Mouse (Mus musculus) frontal cortex, postnatal 14 days (tissue): ENCODE measurements around the gene Cldn7.
A peak's percentile ranks its signal among the peaks of the same experiment; 100 is the strongest.
"Not testable (repeated sequence)": the region's sequence is repeated elsewhere in the genome, so short reads cannot be mapped to it uniquely, and the experiment has no call there.

Experiments used
- DNase-seq, 2 experiments: peaks; one replicate each; pipeline ENCODE4 v3.0.0; 2022; ENCODE audit warnings: low spot score in 2 of 2

Gene Cldn7

GRCm38 (mm10) chr11:69953267-69953915, 11.2 kb upstream of the Cldn7 start:
- no peak for DNase-seq

DNA sequence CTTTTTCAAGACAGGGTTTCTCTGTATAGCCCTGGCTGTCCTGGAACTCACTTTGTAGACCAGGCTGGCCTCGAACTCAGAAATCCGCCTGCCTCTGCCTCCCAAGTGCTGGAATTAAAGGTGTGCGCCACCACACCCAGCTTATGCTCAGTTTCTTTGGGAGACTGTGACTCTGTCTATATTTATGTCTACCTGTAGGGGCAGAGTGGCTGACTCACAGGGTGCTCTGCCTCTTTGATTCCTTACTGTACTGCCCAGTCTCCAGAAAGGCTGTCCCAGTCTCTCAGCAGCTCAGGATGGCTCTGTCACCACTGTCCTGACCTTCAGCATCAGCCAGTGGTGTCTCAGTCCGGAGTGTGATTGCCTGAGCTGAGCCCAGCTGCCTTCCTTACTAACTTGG, 9.0 kb upstream of the Cldn7 start:
- DNase-seq: not testable (repeated sequence)

DNA sequence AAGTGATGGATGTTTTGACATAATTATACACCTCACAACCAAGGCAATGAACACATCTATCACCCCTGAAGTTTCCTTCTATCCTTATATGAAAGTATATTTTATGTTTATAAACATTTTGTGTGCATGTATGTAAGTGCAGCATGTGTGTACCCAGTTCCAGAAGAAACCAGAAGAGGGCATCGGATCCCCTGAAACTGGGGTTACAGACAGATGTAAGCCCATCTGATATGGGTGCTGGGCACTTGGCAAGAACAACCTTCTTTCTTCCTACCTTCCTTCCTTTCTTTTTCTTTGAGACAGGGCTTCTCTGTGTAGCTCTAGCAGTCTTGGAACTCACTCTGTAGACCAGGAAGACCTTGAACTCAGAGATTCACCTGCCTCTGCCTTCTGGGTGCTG, 8.4 kb upstream of the Cldn7 start:
- no peak for DNase-seq

DNA sequence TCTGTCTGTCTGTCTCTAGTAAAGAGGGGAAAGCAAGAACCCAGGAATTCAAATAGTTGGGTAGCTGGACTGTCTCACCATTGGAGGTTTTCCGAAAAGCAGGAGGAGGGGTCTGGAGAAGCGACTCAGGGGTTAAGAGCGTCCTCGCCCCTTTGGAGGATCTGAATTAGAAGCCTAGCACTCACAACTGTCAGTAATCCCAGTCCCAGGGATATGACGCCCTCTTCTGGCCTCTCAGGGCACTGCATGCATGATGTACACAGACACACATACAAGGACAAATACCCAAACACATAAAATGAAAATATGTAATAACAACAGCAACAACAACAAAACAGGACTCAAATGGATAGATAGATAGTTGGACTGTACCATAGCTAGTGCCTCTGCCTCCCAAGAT, 4.0 kb upstream of the Cldn7 start:
- no peak for DNase-seq

GRCm38 (mm10) chr11:69961841-69962240, 2.7 kb upstream of the Cldn7 start:
- no peak for DNase-seq

DNA sequence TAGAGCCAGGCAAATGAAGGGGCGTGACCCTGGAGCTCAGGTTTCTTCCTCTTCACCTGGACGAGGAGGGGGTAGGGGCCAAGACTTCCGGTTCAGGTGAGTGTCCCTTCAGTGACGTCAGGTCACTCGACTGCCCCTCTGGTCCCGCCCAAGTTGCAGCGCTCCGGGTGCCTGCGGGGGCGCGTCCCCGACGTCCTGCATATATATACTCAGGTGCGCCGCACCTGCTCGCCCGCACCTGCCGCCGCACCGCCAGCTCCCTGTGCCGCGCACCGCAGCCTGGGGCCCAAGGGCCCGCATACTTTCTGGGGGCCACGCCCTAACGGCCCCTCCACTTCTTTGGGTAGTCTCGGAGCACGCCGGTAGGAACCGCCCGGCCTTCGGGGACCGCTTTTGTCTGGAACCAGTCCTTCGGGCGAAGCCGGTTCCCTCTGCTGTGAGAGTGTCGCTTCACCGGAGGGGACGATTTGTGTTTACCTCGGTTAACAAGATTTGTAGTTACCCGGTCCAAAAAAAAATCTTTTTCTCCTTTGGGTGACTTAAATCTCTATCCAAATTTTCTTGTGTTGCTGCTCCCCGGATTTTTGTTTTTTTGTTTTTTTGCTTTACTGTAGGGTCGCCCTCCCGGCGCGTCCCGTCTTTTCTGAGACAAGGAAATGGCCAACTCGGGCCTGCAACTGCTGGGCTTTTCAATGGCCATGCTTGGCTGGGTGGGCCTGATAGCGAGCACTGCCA, 859 bp downstream of the Cldn7 start:
- DNase-seq: no peak

- DNase-seq: no peak
These were observed 1.7 kb downstream of the Cldn7 start for GRCm38 (mm10) chr11:69966006-69966859.

DNA sequence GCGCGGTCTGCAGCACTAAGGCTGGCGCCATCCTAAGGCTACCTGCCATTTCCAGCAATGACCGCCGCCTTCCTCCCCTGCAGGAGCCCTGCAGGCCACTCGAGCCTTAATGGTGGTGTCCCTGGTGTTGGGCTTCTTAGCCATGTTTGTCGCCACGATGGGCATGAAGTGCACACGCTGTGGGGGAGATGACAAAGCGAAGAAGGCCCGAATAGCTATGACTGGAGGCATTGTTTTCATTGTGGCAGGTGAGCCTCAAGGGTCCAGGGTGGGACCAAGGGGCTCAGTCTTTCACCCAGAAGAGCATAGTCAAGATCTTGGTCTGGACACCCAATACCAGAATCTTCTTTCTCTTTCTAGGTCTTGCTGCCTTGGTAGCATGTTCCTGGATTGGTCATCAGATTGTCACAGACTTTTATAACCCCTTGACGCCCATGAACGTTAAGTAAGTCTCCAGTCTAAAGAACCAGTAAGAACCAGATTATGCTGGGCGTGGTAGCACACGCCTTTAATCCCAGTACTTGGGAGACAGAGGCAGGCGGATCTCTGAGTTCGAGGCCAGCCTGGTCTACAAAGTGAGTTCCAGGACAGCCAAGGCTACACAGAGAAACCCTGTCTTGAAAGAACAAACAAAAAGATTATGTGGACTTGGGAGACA, 2.4 kb downstream of the Cldn7 start:
- DNase-seq: no peak

DNA sequence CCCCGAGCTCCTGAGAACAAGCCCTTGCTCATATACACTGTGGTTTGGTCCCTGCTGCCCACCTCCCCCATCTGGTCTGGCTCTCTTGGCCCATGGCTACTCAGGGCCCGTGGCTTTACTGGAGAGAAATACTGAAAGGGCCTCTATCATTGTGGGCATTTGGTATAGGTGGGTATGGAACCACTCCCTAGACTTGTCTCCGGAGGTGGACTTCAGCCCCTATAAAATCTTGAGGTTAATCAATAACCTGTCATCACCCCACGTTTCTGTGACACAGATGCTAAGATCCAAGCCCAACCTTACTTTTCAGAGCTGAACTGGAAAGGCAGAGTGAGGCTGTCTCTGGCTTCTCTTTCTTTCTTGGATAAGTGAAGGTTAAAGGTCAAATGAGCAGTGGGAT, 4.2 kb downstream of the Cldn7 start:
- DNase-seq: no peak

DNA sequence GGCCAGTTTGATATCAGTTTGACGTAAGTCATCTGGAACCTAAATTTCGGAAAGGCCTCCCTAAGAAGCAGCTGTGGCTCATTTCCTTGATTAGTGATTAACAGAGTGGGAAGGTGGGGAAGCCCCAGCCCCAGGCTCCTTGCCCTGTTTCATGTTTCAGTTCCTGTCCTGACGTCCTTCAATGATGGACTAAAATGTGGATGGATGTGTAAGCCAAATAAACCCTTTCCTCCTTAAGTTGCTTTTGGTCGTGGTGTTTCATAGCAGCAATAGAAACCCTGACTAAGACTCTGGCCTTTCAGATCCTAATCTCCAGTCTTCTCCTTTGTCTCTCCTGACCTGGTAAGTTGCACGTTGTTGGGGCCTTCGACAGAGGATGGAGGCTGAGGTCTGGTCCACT, 5.6 kb downstream of the Cldn7 start:
- no peak for DNase-seq

DNA sequence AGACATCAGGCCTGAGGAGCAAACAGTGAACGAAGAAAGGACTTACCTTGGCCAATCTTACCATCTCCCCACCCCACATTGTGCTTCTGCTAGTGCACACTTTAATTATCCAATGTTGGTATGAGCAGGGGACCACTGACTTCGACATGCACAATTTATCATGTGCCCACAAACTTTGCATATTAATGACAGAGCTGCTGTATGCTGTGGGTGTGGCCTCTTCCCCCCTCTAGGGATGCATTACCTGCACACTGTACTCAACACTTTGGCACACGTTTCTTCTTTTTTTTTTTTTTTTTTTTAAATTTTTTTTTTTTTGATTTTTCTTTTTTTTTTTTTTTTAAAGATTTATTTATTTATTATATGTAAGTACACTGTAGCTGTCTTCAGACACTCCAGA, 6.2 kb downstream of the Cldn7 start:
- no peak for DNase-seq

DNA sequence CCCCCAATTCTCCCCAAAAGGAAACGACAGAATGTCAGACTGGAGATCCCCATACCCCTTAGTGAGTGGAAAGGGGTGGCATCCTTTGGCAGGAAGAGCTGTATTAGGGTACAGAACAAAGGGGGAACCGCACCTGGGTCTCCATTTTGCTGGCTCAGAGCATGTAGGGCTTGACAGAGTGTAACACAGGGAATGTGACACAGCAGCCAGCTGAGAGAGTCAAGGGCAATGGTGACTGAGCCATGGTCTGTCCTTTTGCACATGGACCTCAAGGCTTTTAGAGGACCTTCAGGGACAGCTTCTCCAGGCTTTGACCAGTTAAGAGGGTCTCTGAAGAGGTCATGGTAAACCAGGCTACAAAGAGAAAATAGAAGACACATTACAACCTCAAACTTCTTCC, 10.3 kb downstream of the Cldn7 start:
- DNase-seq: no peak

DNA sequence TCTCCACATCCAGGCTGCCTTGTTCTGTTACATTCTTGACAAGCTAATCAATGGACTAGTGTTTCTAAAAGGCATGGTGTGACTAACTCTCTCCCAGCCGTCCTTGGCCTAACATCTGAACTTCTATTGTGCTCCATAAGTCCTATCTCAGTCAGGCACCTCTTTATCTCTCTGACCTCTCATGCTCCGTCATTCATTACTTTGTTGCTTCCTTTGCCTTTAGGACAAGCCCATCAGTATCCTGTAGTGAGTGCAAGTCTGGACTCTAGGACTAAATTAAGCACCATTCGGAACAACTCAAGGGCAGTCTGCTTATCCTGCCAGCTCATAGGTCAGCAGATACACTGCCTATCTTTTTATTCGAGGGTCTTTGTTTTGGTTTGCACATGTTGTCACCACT, 11.7 kb downstream of the Cldn7 start:
- DNase-seq: no peak

DNA sequence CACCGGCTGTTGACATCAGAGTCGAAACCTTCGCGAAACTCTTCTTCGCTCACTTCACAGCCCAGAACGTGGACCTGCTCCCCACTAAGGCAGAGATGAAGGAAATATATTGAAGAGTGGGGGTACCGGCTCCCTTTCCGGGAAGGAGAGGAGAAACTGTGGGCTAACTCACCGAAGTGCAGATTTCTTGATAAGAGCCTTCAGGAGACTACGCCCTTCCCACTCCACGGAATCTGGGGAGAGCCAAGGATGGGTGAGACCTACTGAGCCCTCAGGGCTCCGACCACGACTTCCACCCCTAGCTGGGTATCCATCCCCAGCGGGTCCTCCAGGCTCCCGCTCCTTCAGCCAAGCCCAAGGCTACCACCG, 15.2 kb downstream of the Cldn7 start:
- no peak for DNase-seq

GRCm38 (mm10) chr11:69980196-69981140, 15.9 kb downstream of the Cldn7 start:
- peak; percentile 99 for DNase-seq

GRCm38 (mm10) chr11:69981141-69981762, 16.7 kb downstream of the Cldn7 start, which contains the start of gene Ctdnep1:
Ctdnep1 (plus strand) TSS chr11:69981156.
- DNase-seq: no peak

- DNase-seq: no peak
These were observed 17.6 kb downstream of the Cldn7 start, which contains the start of gene Elp5 for GRCm38 (mm10) chr11:69982225-69982624. Elp5 (minus strand) TSS chr11:69982517.

DNA sequence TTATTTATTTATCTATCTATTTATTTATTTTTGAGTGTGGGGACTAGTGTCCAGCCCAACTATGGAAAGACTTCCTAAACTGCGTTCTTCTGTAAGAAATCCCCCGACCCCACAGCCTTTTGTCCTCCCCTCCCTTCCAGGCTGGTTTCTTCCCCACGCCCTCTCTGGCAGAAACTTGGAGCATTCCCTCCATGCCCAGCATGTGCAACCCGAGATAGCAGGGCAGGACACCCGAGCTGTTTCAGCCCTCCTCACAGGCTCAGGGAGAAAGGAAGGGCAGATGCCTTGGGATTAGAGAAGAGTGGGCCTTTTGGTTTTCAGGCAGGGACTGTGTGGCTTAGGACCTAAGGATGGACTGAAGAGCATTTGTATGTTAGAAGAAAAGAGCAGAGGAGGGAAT, 18.3 kb downstream of the Cldn7 start:
- DNase-seq: no peak

DNA sequence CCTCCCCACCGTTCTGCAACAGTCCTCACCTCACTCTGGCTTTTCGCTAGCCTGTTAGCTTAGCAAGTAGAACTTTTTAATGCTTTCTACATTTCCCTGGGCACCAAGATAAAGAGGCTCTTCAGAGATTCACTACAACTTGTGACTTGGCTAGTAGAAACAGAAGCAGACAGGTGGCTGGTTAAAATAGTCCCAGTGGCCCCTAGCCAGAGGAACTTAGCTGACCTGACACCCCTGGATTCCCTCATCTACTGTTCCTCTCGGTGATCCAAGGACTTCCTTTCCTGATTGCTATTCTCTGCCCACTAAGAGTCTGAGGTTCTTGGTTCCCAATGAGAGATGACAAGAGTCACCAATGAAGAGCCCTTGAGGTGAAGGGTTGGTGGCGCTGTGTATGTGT, 18.8 kb downstream of the Cldn7 start:
- DNase-seq: no peak

- no peak for DNase-seq
These were observed 19.9 kb downstream of the Cldn7 start for GRCm38 (mm10) chr11:69984431-69984830.
